Mouse (Mus musculus): ENCODE results near the gene Gm21969. TPM values are rescaled to one million over a fixed set of nuclear protein-coding genes. Genes with fewer than 3 reads are reported as not detected.

The Gm21969 gene
- polyA plus RNA-seq, 1 experiment from 2014 or later, result not detected

DNA sequence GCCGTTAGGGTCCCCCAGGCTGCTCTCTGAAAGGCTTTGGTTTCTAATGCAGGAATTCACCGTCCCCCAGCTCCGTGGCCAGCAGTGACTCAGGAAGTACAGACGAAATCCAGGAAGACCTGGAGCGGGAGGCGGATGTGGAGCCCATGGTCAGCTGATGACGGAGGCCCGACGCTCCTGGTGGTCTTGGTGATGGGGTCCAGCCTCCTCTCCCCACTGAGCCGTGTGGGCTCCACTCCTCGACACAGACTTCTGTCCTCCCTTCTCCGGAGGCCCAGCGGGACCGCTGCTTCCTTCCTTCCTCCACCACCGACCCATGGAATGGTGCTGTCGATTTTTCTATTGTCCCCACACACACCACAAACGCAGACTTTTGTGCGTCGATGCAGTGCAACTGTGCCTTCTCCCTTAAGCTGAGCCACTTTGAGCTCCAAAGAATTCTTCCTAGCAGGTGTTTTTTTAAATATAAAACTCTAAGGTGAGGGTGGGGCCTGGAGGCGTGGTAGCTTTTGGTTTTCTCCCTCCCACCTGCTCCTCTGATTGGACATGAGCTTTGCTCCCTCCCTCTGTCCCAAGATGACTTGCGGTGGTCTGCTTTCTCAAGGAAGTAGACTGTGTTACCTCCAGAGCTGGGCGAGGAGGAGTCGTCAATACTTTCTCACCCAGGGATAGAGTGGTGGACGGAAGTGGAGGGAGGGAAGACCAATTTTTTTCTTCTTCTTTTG lies 13.5 kb downstream of the Gm21969 start:
- peak; percentile 87 for DNase-seq (ENCODE audit: low spot score)

DNA sequence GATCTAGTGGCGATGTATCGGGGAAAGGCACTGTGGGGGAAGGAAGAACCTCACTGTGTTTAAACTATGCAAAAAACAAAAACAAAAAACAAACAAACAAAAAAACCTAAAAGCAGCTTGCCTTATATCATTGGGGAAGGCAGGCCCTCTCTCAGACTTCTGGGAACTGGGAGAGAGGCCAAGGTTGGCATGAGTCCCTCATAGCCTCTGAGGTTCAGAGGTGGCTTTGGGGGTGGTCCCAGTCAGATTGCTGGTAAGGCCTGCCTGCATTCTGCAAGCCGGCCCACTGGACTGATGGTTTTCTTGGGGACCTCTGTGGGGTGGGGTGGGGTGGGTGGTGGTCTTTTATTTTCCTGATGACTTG lies 14.0 kb downstream of the Gm21969 start:
- DNase-seq (ENCODE audit: low spot score), result no peak

DNA sequence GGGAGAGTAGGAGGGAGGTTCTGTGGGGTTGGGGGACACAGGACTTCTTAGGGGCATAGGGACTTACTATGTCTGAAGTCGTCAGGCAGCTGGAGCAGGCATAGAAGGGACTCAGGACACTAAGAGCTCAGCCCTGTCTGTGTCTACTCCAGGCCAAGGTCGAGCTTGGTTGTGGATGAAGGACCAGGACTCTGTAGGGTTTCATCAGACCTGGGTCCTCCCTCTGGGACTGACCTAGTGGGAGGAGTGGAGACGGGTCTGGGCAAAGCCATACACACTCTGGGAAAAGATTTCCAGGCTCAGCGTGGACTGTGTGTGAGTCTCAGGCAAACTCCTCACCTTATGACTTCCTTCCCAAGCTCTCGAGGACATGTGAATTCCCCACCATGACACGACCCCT lies 16.8 kb downstream of the Gm21969 start:
- DNase-seq (ENCODE audit: low spot score), result no peak

DNA sequence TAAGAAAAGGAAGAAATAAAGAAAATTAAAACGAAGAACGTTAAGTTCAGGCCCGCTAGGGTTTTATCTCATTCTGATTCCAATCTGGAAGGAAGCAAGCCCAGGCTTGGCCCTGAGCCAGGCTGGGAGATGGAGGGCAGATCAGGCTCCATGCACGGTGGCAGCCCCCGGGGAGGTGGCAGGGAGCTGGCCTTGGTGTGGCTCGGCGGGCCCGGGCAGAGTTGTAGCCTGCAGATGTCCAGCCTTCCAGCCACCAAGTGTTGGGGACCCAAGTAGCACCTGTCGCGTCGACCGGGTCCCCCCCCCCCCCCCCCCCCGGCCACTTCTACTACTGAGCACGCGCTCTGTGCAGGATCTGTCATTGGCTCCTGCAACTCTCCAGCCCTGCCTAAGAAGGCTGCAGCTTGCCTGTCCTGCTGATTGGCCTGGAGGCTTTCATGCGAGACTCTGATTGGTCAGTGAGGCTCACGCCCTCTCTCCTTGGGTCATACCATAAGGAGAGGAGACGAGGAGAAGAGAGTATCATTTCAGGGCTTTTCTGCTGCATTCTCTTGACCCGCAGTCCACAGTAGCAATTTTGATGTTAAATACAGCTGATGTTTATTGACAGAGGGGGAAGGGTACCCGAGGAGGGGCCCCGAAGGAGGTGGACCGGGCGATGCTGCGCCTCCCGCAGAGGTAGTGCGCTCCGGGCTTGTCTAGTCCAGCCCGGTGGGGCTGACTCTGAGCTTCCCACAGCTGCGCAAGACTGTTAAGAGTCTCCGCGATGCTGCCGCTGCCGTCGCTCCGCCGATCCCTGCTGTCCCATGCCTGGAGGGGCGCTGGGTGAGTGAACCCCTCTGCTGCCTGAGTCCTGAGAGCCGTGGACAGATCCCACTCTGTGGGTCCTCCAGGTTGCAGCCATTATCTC lies 19.6 kb downstream of the Gm21969 start, which contains the start of gene Aldh4a1:
Gene Aldh4a1, plus strand, starts transcription at position 494 of the 910 bp plus-strand sequence.
- peak; percentile 95 for DNase-seq (ENCODE audit: low spot score)

DNA sequence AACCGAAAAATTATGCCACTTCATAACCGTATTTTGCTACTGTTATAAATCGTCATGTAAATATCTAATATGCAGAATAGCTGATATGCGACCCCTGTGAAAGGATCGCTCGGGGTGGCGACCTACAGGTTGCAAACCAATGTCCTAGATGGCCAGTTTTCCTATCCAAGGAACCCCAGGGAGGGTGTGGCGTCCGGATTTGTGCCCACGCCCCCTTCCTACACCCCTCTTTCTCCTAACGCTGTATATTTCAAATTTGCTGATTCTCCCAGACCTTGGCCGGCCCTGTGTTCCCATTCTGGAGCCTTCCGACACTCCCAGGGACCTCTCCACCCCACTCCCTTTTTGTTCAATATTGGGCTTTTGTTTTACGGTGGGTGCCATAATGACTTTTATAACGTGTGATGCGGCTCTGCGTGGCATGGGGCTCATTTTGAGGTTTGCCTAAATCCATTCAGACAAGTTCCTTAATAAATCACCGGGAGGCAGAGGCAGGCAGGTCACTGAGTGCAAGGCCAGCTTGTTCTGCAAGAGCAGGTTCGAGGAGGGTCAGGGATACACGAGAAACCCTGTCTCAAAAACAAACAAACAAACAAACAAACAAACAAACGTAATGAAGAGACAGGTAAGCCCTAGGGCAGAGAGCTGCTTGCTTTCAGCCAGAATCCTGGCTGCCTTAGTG lies 20.6 kb downstream of the Gm21969 start:
- DNase-seq (ENCODE audit: low spot score), result no peak

DNA sequence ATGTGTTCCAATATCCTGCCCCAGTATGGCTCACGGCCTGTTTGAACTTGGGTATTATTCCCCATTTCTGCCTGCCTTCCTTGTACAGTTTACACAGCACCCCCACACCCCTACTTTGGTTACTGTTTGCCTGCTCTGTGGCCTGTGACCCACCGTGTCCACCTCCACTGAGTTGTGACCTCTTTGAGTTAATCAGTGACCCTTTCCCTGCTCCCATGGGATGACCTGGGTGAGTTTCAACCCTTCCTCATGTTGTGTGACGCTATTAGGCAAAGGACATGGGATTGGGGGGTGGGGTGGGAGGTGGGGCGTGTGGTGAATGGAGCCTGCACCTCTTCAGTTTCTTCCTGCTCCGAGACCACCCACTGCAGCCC lies 21.1 kb downstream of the Gm21969 start:
- DNase-seq (ENCODE audit: low spot score), result no peak

DNA sequence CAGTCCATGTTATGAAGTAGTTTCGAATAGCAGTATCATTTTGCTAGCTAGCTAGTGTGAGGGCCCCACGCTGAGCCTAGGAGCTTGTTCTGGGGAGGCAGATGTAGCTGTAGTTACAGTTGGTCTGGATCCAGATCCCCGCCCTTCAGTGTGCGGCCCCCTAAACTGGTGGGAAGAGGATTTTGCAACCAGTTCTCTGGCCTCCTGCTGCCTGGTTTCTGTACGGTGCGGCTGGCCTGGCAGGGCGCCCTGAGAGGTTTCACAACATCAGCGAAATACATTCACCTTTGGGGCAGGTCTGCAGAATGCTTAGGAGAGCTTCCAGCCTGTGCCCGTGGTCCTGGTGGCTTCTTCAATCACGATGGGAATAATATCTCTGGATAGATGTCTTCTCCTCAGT lies 21.7 kb downstream of the Gm21969 start:
- DNase-seq (ENCODE audit: low spot score), result no peak

DNA sequence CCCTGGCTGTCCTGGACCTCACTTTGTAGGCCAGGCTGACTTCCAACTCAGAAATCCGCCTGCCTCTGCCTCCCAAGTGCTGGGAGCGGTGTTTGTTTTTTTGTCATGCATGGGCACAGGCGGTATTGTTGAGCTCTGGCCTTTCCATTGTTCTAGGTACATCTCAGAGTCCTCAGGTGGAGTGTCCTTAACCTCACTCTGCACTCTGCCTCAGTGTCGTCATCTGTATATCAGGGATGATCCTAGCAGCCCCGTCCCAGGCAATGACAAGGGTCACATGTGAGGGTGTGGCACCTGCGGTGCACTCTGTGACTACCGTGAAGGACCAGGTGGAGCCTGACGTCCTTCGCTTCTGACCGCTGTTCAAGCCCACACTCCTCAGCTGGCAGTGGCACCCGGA lies 24.4 kb downstream of the Gm21969 start:
- no peak for DNase-seq (ENCODE audit: low spot score)

DNA sequence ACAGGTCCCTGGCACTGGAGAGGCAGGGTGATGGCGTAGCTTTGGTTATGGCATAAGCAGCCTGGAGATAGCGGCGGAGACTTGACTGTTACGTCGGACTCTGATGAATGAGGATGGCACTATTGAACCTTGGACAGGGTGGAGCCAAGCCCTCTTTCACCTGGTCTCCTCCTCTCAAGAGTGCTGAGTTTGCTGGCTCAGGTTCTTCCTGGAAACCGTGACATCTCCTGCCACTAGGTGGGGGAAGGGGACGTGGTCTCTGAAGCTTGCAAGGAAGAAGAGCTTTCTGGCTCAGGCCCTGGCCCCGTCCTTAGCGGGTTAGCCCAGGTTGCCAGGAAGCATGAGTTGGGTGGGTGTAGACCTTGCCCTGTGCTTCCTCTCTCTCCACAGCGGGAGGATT lies 27.2 kb downstream of the Gm21969 start:
- DNase-seq (ENCODE audit: low spot score), result peak; percentile 20

DNA sequence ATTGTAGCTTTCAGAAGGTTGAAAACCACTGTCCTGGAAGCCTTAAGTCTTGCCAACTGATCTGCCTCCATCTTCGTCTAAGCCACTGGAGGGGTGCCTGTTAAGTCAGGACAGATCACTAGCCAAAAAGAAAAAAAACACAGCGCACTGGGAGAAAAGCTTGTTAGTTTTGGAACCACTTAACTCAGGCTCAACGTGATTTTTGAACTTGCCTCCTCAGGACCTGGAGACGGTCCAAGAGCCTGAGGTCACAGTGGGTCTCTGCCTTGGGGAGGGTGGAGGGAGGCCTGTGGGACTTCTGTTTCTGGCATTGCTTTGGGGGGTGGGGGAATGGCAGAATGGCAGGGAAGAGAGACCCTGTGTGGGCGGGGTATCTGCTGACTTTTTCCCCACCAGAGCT lies 28.2 kb downstream of the Gm21969 start:
- no peak for DNase-seq (ENCODE audit: low spot score)

DNA sequence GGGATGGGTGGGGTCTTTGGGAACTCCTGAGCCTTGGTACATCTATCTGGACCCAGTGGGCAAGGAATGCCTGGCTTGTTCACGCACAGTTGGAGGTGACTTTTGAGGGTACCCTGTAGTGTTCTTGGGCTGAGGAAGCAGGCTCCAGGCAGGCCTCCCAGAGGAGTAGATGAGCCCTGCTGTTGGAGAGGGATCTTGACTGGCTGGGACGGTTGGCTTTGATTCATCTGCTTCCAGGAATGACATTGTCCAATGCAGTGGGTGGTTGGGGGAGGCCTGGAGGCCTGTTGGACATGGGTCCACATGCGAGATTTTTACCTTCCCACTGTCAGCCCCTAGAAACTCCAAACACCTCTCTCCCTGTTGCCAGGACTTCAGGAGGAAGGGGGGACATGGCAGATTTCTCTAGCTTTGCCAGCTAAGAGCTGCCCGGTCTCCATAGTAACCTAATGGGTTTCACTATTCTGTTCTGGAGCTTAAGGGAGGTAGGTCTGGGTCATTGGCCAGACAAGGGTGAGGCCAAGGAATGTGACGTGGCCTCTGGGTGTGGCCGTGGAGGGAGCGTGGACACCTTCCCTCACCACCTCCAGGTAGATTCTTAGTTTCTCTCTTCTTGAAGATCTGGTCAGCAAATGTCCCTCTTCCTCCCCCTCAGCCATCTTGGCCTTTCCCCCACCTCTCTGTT lies 28.7 kb downstream of the Gm21969 start:
- DNase-seq (ENCODE audit: low spot score), result no peak

DNA sequence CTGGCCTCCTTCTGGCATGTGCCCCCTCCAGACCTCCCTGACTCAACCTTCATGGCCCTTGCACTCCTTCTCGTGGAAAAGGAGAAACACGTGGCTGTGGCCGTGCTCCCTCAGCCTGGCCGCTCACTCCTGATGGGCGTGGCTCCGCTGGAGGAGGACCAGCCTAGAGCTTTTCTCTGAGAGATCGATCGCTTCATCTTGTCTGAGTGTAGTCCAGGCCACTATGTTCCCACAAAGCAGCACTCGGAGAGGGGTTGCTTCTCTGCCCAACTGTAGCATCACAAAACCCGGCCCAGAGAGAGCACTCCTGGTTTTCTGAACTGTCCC lies 29.2 kb downstream of the Gm21969 start:
- no peak for DNase-seq (ENCODE audit: low spot score)

DNA sequence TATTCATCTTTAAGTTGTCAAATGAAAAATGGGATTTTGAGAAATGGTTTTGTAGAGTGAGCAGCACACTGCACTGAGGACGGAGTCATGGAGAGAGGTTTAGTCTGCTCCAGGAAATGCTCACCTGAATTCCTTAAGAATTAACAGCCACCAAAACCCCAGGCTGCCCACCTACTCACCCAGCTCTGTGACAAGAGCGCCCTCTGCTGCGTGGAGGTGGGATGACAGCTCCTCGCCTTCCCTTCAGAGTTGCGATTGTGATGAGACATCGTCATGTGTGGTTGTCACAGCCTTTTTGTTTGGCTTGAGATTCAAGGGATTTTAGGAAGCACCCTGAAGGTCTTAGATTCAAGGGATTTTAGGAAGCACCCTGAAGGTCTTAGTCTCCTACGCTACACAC lies 33.4 kb downstream of the Gm21969 start:
- peak; percentile 65 for DNase-seq (ENCODE audit: low spot score)

DNA sequence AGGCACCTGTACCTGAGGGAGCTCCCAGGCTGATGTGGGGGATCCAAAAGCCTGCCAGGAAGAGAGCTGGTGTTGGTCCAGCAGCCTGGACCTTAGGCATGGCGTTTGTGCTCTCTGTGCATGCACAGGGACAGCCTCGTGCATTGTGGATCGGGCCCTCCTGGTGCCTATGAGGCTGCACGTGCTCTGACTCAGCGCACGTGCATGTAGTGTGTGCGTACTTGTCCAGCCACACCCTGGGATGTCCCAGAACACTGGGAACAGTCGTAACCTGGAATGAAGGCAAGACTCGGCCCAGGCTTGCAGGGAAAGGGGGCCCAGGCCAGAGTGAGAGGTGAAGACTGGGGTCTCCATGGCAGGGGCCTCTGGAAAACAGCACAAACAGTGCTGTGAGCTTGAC lies 34.9 kb downstream of the Gm21969 start:
- DNase-seq (ENCODE audit: low spot score), result no peak

DNA sequence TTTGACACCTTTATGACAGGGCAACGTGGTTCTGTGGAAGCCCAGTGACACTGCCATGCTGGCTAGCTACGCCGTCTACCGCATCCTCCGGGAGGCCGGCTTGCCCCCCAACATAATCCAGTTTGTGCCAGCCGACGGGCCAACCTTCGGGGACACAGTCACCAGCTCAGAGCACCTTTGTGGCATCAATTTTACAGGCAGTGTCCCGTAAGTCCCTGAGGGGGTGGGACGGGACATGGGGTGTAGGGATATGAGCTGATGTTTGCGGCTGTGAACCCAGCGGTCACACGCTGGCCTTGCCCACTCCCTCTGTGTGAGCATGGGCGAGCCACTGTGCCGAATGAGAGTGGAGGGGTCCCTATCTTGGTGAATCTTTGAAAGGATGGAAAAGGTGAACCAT lies 35.4 kb downstream of the Gm21969 start:
- no peak for DNase-seq (ENCODE audit: low spot score)

DNA sequence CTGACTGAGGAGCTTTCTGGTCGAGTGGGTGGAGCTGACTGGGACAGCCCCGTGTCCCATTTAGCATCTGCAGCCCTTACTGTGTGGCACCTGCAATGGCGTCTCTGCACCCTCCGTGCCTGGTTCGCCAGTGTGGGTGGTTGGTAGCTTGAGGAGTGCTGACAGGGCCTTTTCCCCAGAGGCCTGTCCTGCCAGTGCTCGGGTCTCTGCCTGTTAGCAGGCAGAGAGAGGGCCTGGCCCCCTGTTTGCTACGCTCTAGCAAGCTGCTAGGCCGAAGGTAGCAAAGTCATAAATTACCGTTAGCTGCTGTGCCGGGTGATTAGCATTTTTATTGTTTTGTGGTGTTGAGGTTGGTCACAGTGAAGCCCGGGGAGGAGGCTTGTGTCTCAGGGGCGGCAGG lies 36.8 kb downstream of the Gm21969 start:
- DNase-seq (ENCODE audit: low spot score), result no peak

DNA sequence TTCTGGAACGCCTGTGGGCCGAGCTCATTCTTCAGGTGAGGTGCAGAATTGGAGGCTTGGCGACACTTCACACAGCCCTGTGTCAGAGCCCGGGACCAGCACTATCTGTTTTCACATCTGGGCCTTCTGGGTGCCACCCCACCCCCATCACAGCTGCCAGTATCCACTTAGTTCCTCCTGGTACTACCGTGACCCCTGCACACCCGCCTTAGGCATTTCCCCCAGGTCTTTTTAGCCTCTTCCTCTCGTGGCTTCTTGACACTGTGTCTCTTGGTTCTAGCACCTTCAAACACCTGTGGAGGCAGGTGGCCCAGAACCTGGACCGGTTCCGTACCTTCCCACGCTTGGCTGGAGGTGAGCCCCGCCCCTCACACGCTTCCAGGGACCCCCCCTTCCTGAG lies 37.3 kb downstream of the Gm21969 start:
- DNase-seq (ENCODE audit: low spot score), result no peak

DNA sequence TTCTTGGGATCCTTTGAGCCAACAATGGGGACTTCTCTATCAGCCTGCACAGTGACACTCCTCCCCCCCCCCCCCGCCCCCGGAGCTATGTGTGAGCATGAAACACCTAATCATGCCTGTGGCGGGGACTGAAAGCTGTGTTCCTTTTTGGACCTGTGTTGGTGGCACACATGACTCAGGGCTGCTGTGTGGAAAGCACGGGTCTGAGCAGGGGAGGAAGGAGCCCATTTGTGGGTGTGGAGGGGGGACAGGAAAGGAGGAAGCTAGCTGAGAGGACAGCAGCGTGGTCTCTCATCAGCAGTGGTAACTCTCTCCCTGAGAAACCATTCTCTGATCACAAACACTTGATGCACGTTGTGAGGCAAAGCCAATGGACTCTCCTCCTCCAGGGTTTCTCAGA lies 37.8 kb downstream of the Gm21969 start:
- no peak for DNase-seq (ENCODE audit: low spot score)

DNA sequence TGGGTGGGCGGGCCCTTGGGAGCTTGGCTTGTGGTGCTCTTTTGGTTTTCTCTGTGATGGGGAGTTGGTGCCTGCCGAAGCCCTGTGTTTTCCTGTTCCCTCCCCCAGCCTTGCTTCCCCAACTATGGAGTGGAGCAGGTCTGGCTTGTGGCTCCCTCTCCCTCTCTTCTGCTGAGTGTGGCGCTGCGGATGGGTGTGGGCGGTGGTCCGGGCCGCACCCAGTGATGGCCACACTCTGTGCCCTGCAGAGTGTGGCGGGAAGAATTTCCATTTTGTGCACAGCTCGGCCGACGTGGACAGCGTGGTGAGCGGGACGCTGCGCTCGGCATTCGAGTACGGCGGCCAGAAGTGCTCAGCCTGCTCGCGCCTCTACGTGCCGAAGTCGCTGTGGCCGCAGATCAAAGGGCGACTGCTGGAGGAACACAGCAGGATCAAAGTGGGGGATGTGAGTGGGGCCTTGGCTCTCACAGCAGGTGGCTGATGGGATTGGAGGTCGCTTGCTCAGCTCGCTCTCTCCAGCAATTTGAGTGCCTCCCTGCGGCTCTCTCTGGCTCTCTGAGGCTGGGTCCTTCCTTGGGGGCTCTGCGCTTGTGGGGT lies 38.9 kb downstream of the Gm21969 start:
- peak; percentile 59 for DNase-seq (ENCODE audit: low spot score)

DNA sequence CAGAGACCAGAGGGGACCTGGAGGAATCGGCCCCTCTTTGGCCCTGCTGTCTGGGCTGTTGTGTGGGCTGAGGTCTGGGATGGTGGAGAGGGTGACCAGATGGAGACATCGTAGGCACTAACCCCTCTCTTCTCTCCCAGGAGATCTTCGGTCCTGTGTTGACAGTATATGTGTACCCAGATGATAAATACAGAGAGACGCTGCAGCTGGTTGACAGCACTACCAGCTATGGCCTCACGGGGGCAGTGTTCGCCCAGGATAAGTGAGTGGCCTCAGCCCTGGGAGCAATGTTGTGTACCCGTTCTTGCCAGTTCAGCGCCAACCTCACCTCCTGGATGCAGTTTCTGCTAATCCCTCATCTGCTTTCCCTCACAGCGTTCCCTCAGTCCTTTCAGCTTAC lies 41.0 kb downstream of the Gm21969 start:
- peak; percentile 80 for DNase-seq (ENCODE audit: low spot score)

DNA sequence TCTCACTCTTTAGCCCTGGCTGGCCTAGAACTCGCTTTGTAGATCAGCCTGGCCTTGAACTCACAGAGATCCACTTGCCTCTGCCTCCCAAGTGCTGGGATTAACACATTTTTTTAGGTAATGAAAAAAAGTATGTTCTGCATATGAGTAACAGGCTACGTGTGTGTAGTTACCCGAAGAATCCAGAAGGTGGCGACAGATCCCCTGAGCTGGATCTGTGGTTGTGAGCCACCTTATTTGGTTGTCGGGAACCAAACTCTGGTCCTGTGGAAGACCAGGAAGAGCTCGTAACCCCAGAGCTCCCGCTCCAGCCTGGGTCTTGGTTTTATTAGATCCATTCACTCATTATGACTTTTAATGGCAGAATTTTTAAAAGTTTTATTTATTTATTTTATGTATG lies 43.9 kb downstream of the Gm21969 start:
- DNase-seq (ENCODE audit: low spot score), result peak; percentile 16
